Mouse (Mus musculus) ES-E14 (cell line): ENCODE results near the gene Zdhhc14. TPM values are rescaled to one million over a fixed set of nuclear protein-coding genes. Genes with fewer than 3 reads are reported as not detected.

Experiments
- DNase-seq: peaks from one replicate; pipeline ENCODE4 v3.0.0-alpha.2; 2013; ENCODE audit warnings: low read depth, low spot score
- H3K27ac ChIP-seq: 2 replicates; pipeline ENCODE4 v1.5.1; 2012; ENCODE audit warnings: low read depth, mild to moderate bottlenecking, low read length, moderate library complexity, mixed read lengths; ENCODE audit not compliant: poor library complexity, insufficient read depth, severe bottlenecking
- H3K36me3 ChIP-seq: 2 replicates; pipeline ENCODE4 v1.6.1; 2012; ENCODE audit warnings: mild to moderate bottlenecking, low read length, moderate library complexity, mixed read lengths; ENCODE audit not compliant: control insufficient read depth, poor library complexity, insufficient read depth, severe bottlenecking
- H3K4me1 ChIP-seq, 2 experiments: fragments of 150-350 bp in 1 of 2; sonication (generic) in 1 of 2; 2 replicates each; pipeline ENCODE4 v1.6.1; 2012; ENCODE audit warnings: low read length in 2 of 2, mild to moderate bottlenecking in 1 of 2, mixed read lengths in 1 of 2; ENCODE audit not compliant: control insufficient read depth in 2 of 2, insufficient read depth in 2 of 2, poor library complexity in 1 of 2
- H3K4me3 ChIP-seq, 2 experiments: fragments of 150-350 bp in 1 of 2; sonication (generic) in 1 of 2; 2 replicates each; pipeline ENCODE4 v1.5.1; 2012; ENCODE audit warnings: low read length in 2 of 2, low read depth in 1 of 2, mild to moderate bottlenecking in 1 of 2, mixed read lengths in 1 of 2; ENCODE audit not compliant: insufficient read depth in 1 of 2, poor library complexity in 1 of 2, severe bottlenecking in 1 of 2
- H3K9ac ChIP-seq: 2 replicates; pipeline ENCODE4 v1.6.1; 2012; ENCODE audit warnings: low read depth, mild to moderate bottlenecking, low read length, mixed read lengths; ENCODE audit not compliant: poor library complexity, insufficient read depth, severe bottlenecking
- H3K9me3 ChIP-seq: fragments of 150-350 bp; sonication (generic); 2 replicates; pipeline ENCODE4 v1.6.1; 2012; ENCODE audit warnings: low read depth, mild to moderate bottlenecking, low read length; ENCODE audit not compliant: control insufficient read depth, insufficient read depth
- CHD2 ChIP-seq: IDR thresholded peaks from 2 replicates; pipeline ENCODE4 v1.6.1; 2014; ENCODE audit warnings: mild to moderate bottlenecking, low read depth, low read length, inconsistent platforms
- HCFC1 ChIP-seq: IDR thresholded peaks from 2 replicates; pipeline ENCODE4 v1.6.1; 2012; ENCODE audit warnings: low read length, inconsistent platforms, borderline replicate concordance; ENCODE audit not compliant: insufficient read depth
- MAFK ChIP-seq: IDR thresholded peaks from 2 replicates; pipeline ENCODE4 v1.6.1; 2014; ENCODE audit warnings: mild to moderate bottlenecking, low read depth, low read length, inconsistent platforms; ENCODE audit not compliant: insufficient read depth
- ZC3H11A ChIP-seq: IDR thresholded peaks from 2 replicates; pipeline ENCODE4 v1.6.1; 2012; ENCODE audit warnings: low read depth, mild to moderate bottlenecking, inconsistent platforms, low read length, borderline replicate concordance
- ZNF384 ChIP-seq: IDR thresholded peaks from 2 replicates; pipeline ENCODE4 v1.6.1; 2012; ENCODE audit warnings: low read depth, low read length, inconsistent platforms
- in situ Hi-C, 2 experiments: fragments of 600-800 bp; cut with MboI; formaldehyde crosslinking; loops; one replicate each; pipeline ENCODE4 v1.15.1; 2025; ENCODE audit warnings: low sequenced_read_pairs in 2 of 2, inconsistent platforms in 1 of 2; ENCODE audit not compliant: unreplicated experiment in 2 of 2
- total RNA-seq: library from RNA; depleted of rRNA; stranded (reverse); fragments of 300-350 nt; gene quantifications from 2 replicates; pipeline ENCODE4 v1.2.3, GENCODE M21; 2012

Gene Zdhhc14
- total RNA-seq, 1 experiment = 0.76 TPM

GRCm38 (mm10) chr17:5650124-5650523 is 157.8 kb downstream of the Zdhhc14 start:
- H3K27ac ChIP-seq = no peak overlapping the region
- H3K36me3 ChIP-seq = no peaks in the 10 kb centered on the region
- H3K4me3 ChIP-seq = no peak overlapping the region
- no peaks in the 10 kb centered on the region for H3K4me1 ChIP-seq
- TF ChIP-seq ZC3H11A (no peak), CHD2 (no peak), HCFC1 (no peak), ZNF384 (no peak), MAFK (no peak)
- in situ Hi-C loops = no loop called here
- no peak for DNase-seq
- H3K9ac ChIP-seq = no peak overlapping the region
- H3K9me3 ChIP-seq = no peaks in the 10 kb centered on the region

GRCm38 (mm10) chr17:5650642-5651041 is 158.3 kb downstream of the Zdhhc14 start:
- TF ChIP-seq ZNF384 (no peak), ZC3H11A (no peak), MAFK (no peak), HCFC1 (no peak), CHD2 (no peak)

GRCm38 (mm10) chr17:5651551-5651950 is 159.2 kb downstream of the Zdhhc14 start:
- Histone ChIP-seq H3K4me3 (no peak overlapping the region), H3K36me3 (no peaks in the 10 kb centered on the region), H3K27ac (no peak overlapping the region), H3K9ac (no peak overlapping the region), H3K4me1 (no peaks in the 10 kb centered on the region), H3K9me3 (no peaks in the 10 kb centered on the region)
- TF ChIP-seq HCFC1 (no peak), CHD2 (no peak), ZNF384 (no peak), MAFK (no peak), ZC3H11A (no peak)
- in situ Hi-C loops = no loop called here
- no peak for DNase-seq

More at GRCm38 (mm10) chr17:5650642-5651041, 158.3 kb downstream of the Zdhhc14 start:
- Histone ChIP-seq H3K36me3 (no peaks in the 10 kb centered on the region), H3K9ac (no peak overlapping the region), H3K27ac (no peak overlapping the region), H3K9me3 (no peaks in the 10 kb centered on the region), H3K4me3 (no peak overlapping the region), H3K4me1 (no peaks in the 10 kb centered on the region)
- no peak for DNase-seq
- in situ Hi-C loops = no loop called here

GRCm38 (mm10) chr17:5653981-5654380 is 161.6 kb downstream of the Zdhhc14 start:
- Histone ChIP-seq H3K4me1 (no peaks in the 10 kb centered on the region), H3K36me3 (no peaks in the 10 kb centered on the region), H3K4me3 (no peak overlapping the region), H3K27ac (no peak overlapping the region), H3K9ac (no peak overlapping the region), H3K9me3 (no peaks in the 10 kb centered on the region)
- TF ChIP-seq MAFK (no peak), CHD2 (no peak), HCFC1 (no peak), ZNF384 (no peak), ZC3H11A (no peak)
- DNase-seq = no peak
- in situ Hi-C loops = no loop called here

- no peak for DNase-seq
- no peak for TF ChIP-seq HCFC1
- TF ChIP-seq ZNF384 = no peak
- TF ChIP-seq CHD2 = no peak
- no peak for TF ChIP-seq ZC3H11A
- no peak for TF ChIP-seq MAFK
- no peaks in the 10 kb centered on the region for H3K9me3 ChIP-seq
- H3K4me1 ChIP-seq = no peaks in the 10 kb centered on the region
- H3K27ac ChIP-seq = no peak overlapping the region
- no peaks in the 10 kb centered on the region for H3K36me3 ChIP-seq
- H3K9ac ChIP-seq = no peak overlapping the region
- in situ Hi-C loops = no loop called here
- H3K4me3 ChIP-seq = no peak overlapping the region
These were observed 163.2 kb downstream of the Zdhhc14 start for GRCm38 (mm10) chr17:5655536-5655935.
